Mouse (Mus musculus): ENCODE results near the gene Lpp.
A peak's percentile ranks its signal among the peaks of the same experiment; 100 is the strongest.

Gene Lpp

GRCm38 (mm10) chr16:24558458-24558857, 165.2 kb downstream of the Lpp start:
- DNase-seq (ENCODE audit: low spot score in 2 of 2) = no peak

DNA sequence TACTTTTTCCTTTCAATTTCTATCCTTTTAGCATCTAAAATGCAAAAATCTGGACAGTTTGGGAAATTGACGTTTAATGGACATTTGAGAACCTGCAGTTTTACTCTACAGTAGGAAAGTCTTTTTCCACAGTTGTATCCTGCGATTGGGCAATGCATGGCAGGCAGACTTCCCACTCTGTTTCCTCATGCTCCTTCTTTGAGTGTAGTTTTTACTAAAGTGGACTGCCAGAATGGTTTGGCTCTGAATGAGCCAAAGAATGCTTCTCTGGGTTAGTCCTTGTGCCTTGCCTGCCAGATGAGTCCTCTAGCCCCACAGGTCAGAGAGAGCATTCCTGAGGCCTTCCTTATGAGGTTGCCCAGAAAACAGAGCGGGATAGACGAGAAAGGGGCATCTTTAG, 166.5 kb downstream of the Lpp start:
- peak; percentile 44 to 56 for DNase-seq (ENCODE audit: low spot score in 2 of 2)

GRCm38 (mm10) chr16:24560998-24561397, 167.7 kb downstream of the Lpp start:
- no peak for DNase-seq (ENCODE audit: low spot score in 2 of 2)

GRCm38 (mm10) chr16:24561602-24562001, 168.3 kb downstream of the Lpp start:
- DNase-seq (ENCODE audit: low spot score in 2 of 2) = peak; percentile 13 to 23

DNA sequence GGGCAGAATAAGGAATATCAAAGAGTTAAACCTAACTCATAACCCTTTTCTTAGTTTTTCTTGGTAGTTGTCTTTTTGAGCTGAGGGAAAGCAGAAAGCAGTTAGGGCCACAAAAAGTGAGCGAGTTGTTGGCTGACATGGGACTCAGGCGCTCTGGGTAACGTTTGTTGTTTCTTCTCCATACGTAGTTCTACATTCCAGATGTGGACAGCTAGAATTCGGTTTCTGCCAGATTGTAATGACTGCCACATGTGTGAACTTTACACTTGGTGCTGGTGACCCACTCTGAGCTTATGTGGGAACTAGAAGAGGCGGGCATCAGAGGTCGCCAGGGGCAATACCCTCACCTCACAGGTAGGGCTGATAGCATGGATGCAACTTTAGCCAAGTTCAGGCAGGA, 172.0 kb downstream of the Lpp start:
- DNase-seq (ENCODE audit: low spot score in 2 of 2) = no peak

DNA sequence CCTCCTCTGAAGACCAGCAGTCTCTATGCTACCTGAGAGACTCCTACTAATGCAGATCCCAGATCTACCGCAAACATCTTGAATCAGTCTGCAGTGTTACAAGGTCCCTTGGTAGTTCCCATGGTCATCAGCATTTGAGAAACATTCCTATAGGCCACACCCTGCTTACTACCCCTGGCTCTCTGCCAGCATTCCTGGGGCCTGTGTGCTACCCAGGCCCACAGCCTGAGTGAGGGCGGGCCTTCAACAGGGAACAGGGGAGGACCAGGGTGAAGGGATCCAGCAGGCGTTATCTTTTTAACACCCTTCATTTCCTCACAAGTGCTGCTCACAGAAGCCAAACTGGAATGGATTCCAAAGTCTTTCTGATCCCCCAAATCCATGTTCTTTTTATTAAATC, 173.0 kb downstream of the Lpp start:
- peak; percentile 15 to 32 for DNase-seq (ENCODE audit: low spot score in 2 of 2)

DNA sequence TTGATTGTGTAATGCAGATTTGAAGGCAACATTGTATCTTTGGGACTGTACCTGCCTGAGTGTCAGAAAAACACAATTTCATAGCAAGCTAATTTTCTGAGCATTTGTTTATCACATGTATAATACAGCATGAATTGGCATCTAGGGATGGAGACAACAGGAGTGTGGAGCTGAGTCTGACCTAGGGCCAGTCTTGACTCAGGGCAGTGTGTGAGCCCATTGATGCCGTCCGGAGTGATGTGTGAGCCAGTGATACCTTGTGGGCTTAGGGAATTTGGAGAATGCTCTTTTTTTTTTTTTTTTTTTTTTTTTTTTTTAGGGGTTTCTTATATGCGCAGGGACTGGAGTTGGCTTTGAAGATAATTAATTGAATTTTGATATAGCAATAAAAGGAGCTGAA, 174.3 kb downstream of the Lpp start:
- no peak for DNase-seq (ENCODE audit: low spot score in 2 of 2)

DNA sequence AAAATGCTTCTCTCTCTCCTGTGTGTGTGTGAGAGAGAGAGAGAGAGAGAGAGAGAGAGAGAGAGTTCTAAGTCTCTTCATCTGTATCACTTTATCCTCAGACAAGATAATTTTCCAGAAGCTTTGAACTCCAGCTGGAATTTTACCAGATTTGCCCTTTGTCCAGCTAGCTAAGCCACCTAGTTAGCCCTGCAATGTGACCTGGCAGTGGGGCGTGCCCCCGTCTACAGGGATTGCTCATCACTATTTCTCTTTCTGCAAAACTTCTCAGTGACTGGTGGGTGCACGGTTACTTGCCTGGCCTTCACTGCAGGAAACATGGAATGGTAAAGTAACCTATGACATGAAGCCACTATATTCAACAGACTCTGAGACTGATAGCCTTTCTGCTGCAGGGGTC, 174.8 kb downstream of the Lpp start:
- DNase-seq (ENCODE audit: low spot score in 2 of 2) = no peak

- DNase-seq (ENCODE audit: low spot score in 2 of 2) = peak; percentile 46 to 52
Measured at GRCm38 (mm10) chr16:24569681-24570080, 176.4 kb downstream of the Lpp start.

DNA sequence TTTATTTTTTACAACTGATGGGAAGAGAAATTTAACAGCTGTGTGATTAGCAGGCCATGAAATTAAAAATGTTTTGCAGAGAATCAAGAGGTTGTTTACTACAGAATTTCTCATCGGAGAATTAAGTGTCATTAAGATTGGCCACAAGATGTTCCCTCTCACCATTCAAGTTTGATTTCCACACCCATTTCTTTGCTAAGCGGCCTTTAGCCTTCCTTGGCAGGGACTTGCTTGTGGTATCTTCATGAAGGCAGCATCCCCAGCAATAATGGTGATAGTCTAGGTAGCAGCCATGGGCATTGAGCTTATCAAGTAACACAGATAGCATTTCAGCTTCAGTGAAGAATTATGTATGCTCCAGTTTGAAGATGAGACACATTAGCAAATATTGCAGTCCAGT, 183.7 kb downstream of the Lpp start:
- no peak for DNase-seq (ENCODE audit: low spot score in 2 of 2)

GRCm38 (mm10) chr16:24577798-24578197, 184.5 kb downstream of the Lpp start:
- no peak for DNase-seq (ENCODE audit: low spot score in 2 of 2)

DNA sequence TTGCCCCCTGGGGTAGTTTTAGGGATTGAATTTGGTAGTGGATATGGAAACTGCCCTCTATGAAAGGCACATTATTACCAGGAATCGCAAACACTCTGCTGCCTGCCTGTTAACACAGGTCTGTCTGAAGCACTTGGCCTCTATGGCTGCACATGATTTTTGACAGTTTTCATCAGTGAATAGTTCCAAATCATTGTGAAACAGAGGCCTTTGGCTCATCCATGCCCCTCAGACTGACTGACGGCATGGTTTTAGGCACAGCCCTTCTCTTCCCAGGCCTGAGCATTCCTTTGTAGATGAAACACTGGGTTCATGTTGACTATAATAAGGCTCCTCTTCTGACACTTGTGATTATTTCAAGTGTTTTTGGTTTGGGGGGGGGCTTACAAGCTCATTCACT, 189.5 kb downstream of the Lpp start:
- no peak for DNase-seq (ENCODE audit: low spot score in 2 of 2)

DNA sequence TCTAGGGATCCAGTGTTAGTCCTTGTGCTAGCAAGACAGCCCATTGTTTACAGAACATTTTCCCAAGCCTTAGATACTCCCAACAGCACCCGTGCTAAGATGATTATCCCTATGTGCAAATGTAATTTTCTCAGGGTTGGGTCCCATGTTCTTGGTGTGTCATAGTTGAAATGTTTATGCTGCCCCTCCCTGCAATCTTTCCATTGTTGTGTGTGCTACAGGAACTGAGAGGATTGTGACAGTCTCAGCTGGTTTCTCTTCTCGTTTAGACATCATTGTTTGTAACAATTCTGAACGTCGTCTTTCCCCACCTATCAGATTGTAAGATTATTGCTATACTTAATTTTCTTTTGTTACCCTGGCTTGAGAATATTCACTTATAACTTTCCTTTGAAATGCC, 200.2 kb downstream of the Lpp start:
- peak in 1 of 2 experiments; percentile 25 for DNase-seq (ENCODE audit: low spot score in 2 of 2)

DNA sequence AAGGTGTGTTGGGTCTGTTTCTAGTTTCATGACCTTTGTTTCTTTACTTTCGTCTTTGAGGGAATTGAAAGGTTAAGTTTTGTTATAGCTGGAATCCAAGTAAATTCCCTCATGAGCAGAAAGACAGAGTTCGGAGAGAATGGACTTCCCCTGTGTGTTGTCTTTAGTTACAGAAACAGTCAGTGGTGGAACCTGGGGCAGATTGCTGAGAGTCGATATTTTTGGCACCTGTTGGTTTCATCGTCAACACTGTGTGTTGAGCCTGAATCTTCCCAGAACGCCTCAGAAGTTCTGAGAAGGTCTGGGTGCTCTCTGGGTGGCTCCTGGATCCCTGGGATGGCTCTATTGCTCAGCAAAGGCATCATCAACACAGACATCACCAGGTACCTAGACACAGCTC, 201.2 kb downstream of the Lpp start:
- DNase-seq (ENCODE audit: low spot score in 2 of 2) = no peak

DNA sequence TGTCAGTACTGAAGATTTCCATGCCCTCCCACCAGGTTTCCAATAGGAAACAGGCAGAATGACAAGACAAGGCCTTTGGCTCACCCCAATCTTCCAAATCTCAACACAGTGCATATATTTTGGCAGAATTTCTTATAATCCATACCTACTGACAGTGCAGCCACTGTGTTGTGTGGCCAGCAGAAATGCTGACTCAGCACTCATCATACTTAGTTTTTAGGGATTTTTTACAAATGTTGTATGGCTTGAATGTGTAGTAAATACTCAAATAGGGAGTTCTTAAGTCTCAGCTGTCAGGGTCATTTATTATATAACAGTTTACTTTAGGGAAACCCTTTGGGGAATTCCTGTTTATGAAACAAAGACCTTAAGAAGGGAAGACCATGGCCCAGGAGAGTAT, 202.2 kb downstream of the Lpp start:
- no peak for DNase-seq (ENCODE audit: low spot score in 2 of 2)

DNA sequence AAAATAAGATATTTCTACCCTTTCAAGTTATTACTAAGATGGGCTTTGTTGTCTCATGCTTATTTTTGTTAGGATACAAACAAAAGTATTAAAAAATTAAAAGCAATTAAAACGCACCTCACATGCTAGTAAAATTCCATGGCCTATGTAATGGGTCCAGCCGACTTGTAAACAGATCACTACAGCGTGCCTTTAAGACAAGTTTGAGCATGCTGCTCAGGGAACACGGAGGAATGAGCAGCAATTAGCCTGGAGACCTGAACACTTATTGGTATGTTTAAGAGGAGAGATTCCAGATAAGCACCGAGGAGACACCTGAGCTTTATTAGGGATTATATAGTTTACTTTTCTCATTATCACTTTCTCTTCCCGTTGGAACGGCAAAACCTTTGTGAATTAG, 205.3 kb downstream of the Lpp start:
- DNase-seq (ENCODE audit: low spot score in 2 of 2) = no peak

GRCm38 (mm10) chr16:24599766-24600165, 206.5 kb downstream of the Lpp start:
- DNase-seq (ENCODE audit: low spot score in 2 of 2) = no peak

GRCm38 (mm10) chr16:24600260-24600948, 207.1 kb downstream of the Lpp start:
- no peak for DNase-seq (ENCODE audit: low spot score in 2 of 2)

- no peak for DNase-seq (ENCODE audit: low spot score in 2 of 2)
Measured at GRCm38 (mm10) chr16:24603342-24603741, 210.0 kb downstream of the Lpp start.

GRCm38 (mm10) chr16:24607896-24608457, 214.7 kb downstream of the Lpp start:
- DNase-seq (ENCODE audit: low spot score in 2 of 2) = no peak

DNA sequence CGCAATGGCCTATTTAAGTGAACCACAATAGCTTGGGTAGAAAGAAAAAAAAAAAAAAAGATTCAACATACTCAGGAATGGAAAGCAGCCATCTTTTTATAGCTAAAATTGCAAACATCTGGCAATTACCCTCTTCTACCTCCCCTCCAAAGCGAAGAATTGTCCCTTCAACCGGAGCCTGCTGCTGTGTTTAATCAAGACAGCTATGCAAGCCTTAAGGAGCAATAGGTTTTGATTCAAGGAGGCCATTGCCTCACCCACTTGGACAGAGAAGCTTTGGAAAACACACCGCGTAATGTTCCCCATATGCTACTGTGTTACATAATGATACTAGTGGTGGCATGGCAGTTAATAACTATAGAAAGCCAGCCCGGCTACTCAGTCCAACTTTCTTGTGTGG, 226.2 kb downstream of the Lpp start:
- no peak for DNase-seq (ENCODE audit: low spot score in 2 of 2)

DNA sequence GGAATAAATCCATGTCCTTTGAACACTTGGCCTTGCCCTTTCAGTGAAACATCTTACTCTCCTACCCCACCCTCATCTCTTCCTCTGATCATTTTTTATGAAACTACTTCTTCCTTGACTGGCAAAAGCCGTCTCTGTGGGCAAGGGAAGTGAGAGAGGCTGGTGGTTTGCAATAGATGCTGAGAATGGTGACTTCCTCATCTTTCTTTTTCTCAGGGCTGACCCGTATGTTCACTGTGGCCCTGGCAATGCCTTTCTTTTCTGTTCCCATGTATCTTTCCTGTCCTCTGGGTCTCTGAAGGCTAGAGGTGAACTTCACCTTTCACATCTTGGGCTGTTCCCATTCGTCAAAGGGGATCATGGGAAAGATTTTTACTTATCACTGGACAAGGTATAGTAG, 226.7 kb downstream of the Lpp start:
- DNase-seq (ENCODE audit: low spot score in 2 of 2) = peak in 1 of 2 experiments; percentile 57

- DNase-seq (ENCODE audit: low spot score in 2 of 2) = no peak
Measured at GRCm38 (mm10) chr16:24622226-24623194, 229.2 kb downstream of the Lpp start.

Measured in heart, adult 9 months (tissue).